Mouse (Mus musculus): ENCODE results near the gene Dct.

Gene Dct

GRCm38 (mm10) chr14:118042963-118043362 lies 9.1 kb downstream of the Dct start:
- DNase-seq (ENCODE audit: extremely low read depth, low read depth): no peak

- DNase-seq (ENCODE audit: extremely low read depth, low read depth): no peak
Measured at GRCm38 (mm10) chr14:118042066-118042762, 9.8 kb downstream of the Dct start.

GRCm38 (mm10) chr14:118040550-118041250 lies 11.3 kb downstream of the Dct start:
- no peak for DNase-seq (ENCODE audit: extremely low read depth, low read depth)

GRCm38 (mm10) chr14:118039074-118039473 lies 13.0 kb downstream of the Dct start:
- no peak for DNase-seq (ENCODE audit: extremely low read depth, low read depth)

GRCm38 (mm10) chr14:118027564-118027963 lies 24.5 kb downstream of the Dct start:
- DNase-seq (ENCODE audit: extremely low read depth, low read depth): no peak

GRCm38 (mm10) chr14:118021867-118022543 lies 30.0 kb downstream of the Dct start:
- DNase-seq (ENCODE audit: extremely low read depth, low read depth): no peak

- no peak for DNase-seq (ENCODE audit: extremely low read depth, low read depth)
Measured at GRCm38 (mm10) chr14:118019314-118019713, 32.7 kb downstream of the Dct start.

- no peak for DNase-seq (ENCODE audit: extremely low read depth, low read depth)
Measured at GRCm38 (mm10) chr14:118013237-118013636, 38.8 kb downstream of the Dct start.

- no peak for DNase-seq (ENCODE audit: extremely low read depth, low read depth)
Measured at GRCm38 (mm10) chr14:118009541-118009940, 42.5 kb downstream of the Dct start.

GRCm38 (mm10) chr14:118005697-118006096 lies 46.3 kb downstream of the Dct start:
- DNase-seq (ENCODE audit: extremely low read depth, low read depth): no peak

- no peak for DNase-seq (ENCODE audit: extremely low read depth, low read depth)
Measured at GRCm38 (mm10) chr14:118004434-118004833, 47.6 kb downstream of the Dct start.

- DNase-seq (ENCODE audit: extremely low read depth, low read depth): no peak
Measured at GRCm38 (mm10) chr14:117993845-117994244, 58.2 kb downstream of the Dct start.

GRCm38 (mm10) chr14:117992600-117993256 lies 59.3 kb downstream of the Dct start:
- no peak for DNase-seq (ENCODE audit: extremely low read depth, low read depth)

- DNase-seq (ENCODE audit: extremely low read depth, low read depth): no peak
Measured at GRCm38 (mm10) chr14:117990203-117990602, 61.8 kb downstream of the Dct start.

GRCm38 (mm10) chr14:117988444-117988843 lies 63.6 kb downstream of the Dct start:
- DNase-seq (ENCODE audit: extremely low read depth, low read depth): no peak

GRCm38 (mm10) chr14:117981532-117981931 lies 70.5 kb downstream of the Dct start:
- DNase-seq (ENCODE audit: extremely low read depth, low read depth): no peak

GRCm38 (mm10) chr14:117972576-117972975 lies 79.5 kb downstream of the Dct start:
- no peak for DNase-seq (ENCODE audit: extremely low read depth, low read depth)

Measured in MEL-GATA-1-ER (cell line).